Mouse (Mus musculus) stomach, embryonic 16.5 days (tissue): ENCODE measurements around the gene Satb1. TPM values are rescaled to one million over a fixed set of nuclear protein-coding genes. Genes with fewer than 3 reads are reported as not detected.

Experiments
- ATAC-seq: fragments of 200-750 bp; cut with Nextera tagmentation; 2 replicates; pipeline ENCODE4 v1.8.0; 2017; ENCODE audit warnings: moderate number of reproducible peaks, moderate TSS enrichment; ENCODE audit not compliant: insufficient read depth, low FRiP score
- H3K27ac ChIP-seq: fragments of 300-500 bp; sonication (generic); 2 replicates; pipeline ENCODE4 v1.5.1; 2014; ENCODE audit warnings: low read length
- H3K27me3 ChIP-seq: fragments of 300-500 bp; sonication (generic); 2 replicates; pipeline ENCODE4 v1.6.1; 2014; ENCODE audit warnings: low read length, control low read depth, mixed read lengths; ENCODE audit not compliant: control insufficient read depth, insufficient read depth
- H3K36me3 ChIP-seq: fragments of 300-500 bp; sonication (generic); 2 replicates; pipeline ENCODE4 v1.6.1; 2014; ENCODE audit warnings: low read length; ENCODE audit not compliant: control insufficient read depth, insufficient read depth
- H3K4me1 ChIP-seq: fragments of 300-500 bp; sonication (generic); 2 replicates; pipeline ENCODE4 v1.6.1; 2014; ENCODE audit warnings: low read length, control low read depth, mixed read lengths; ENCODE audit not compliant: control insufficient read depth, insufficient read depth
- H3K4me2 ChIP-seq: fragments of 300-500 bp; sonication (generic); 2 replicates; pipeline ENCODE4 v1.6.1; 2014; ENCODE audit warnings: low read depth, low read length, mixed read lengths
- H3K4me3 ChIP-seq: fragments of 300-500 bp; sonication (generic); replicated peaks from 2 replicates; pipeline ENCODE4 v1.5.1; 2014; ENCODE audit warnings: mild to moderate bottlenecking, low read length
- H3K9ac ChIP-seq: fragments of 300-500 bp; sonication (generic); 2 replicates; pipeline ENCODE4 v1.6.1; 2014; ENCODE audit warnings: low read length
- H3K9me3 ChIP-seq: fragments of 300-500 bp; sonication (generic); replicated peaks from 2 replicates; pipeline ENCODE4 v1.6.1; 2016; ENCODE audit warnings: low read length, control low read depth; ENCODE audit not compliant: control insufficient read depth
- WGBS: fragments of 180-500 bp; shearing (Covaris S2); extraction: QIAGEN DNeasy Blood & Tissue Kit; methylation state at CpG from one replicate; pipeline ENCODE4 v1.1.7; 2014; 5-methylcytosine and 5-hydroxymethylcytosine counted together
- polyA plus RNA-seq: library from polyadenylated mRNA; unstranded; fragments of >200 nt; fragmentation: Nextera tagmentation; extraction: Ambion mirVana; gene quantifications from 2 replicates; pipeline ENCODE4 v1.2.1, GENCODE M21; 2015

Satb1 gene
- polyA plus RNA-seq, 1 experiment from 2014 or later, result 5.0 TPM

- Histone ChIP-seq H3K9me3 (no peaks in the 10 kb centered on the region), H3K4me1 (no peaks in the 10 kb centered on the region), H3K27me3 (no peaks in the 10 kb centered on the region), H3K36me3 (no peaks in the 10 kb centered on the region), H3K4me2 (no peak overlapping the region), H3K9ac (no peak overlapping the region), H3K4me3 (no peak overlapping the region), H3K27ac (no peak overlapping the region)
- 66% methylated on average over 3 of the region's 3 CpGs for WGBS
- no peak for ATAC-seq
Measured at GRCm38 (mm10) chr17:51855261-51855660, 22.2 kb upstream of the Satb1 start.

GRCm38 (mm10) chr17:51853952-51854351 lies 20.9 kb upstream of the Satb1 start:
- 66% methylated on average over 5 of the region's 5 CpGs for WGBS
- Histone ChIP-seq H3K4me3 (no peak overlapping the region), H3K27ac (no peak overlapping the region), H3K4me1 (no peaks in the 10 kb centered on the region), H3K36me3 (no peaks in the 10 kb centered on the region), H3K9me3 (no peaks in the 10 kb centered on the region), H3K27me3 (no peaks in the 10 kb centered on the region), H3K4me2 (no peak overlapping the region), H3K9ac (no peak overlapping the region)
- no peak for ATAC-seq

GRCm38 (mm10) chr17:51840596-51840995 lies 7.5 kb upstream of the Satb1 start:
- H3K4me2 ChIP-seq, result no peak overlapping the region
- no peaks in the 10 kb centered on the region for H3K4me1 ChIP-seq
- H3K9ac ChIP-seq, result no peak overlapping the region
- peaks cover 7% of the 10 kb centered on the region for H3K27me3 ChIP-seq
- WGBS, result 75% methylated on average over 6 of the region's 6 CpGs
- no peak overlapping the region for H3K27ac ChIP-seq
- no peak for ATAC-seq
- no peaks in the 10 kb centered on the region for H3K36me3 ChIP-seq
- H3K9me3 ChIP-seq, result no peaks in the 10 kb centered on the region
- no peak overlapping the region for H3K4me3 ChIP-seq

GRCm38 (mm10) chr17:51839484-51839883 lies 6.4 kb upstream of the Satb1 start:
- Histone ChIP-seq H3K4me2 (no peak overlapping the region), H3K9me3 (no peaks in the 10 kb centered on the region), H3K27ac (no peak overlapping the region), H3K4me1 (no peaks in the 10 kb centered on the region), H3K9ac (no peak overlapping the region), H3K27me3 (peaks cover 18% of the 10 kb centered on the region), H3K36me3 (no peaks in the 10 kb centered on the region), H3K4me3 (no peak overlapping the region)
- ATAC-seq, result no peak
- WGBS, result 88% methylated on average over 5 of the region's 5 CpGs

GRCm38 (mm10) chr17:51836901-51837300 lies 3.8 kb upstream of the Satb1 start:
- no peak overlapping the region for H3K9ac ChIP-seq
- H3K27me3 ChIP-seq, result peaks cover 31% of the 10 kb centered on the region
- no peak overlapping the region for H3K4me3 ChIP-seq
- 13% methylated on average over 1 of the region's 1 CpGs for WGBS
- H3K27ac ChIP-seq, result no peak overlapping the region
- H3K4me1 ChIP-seq, result peaks cover 3% of the 10 kb centered on the region
- no peak overlapping the region for H3K4me2 ChIP-seq
- ATAC-seq, result no peak
- H3K9me3 ChIP-seq, result no peaks in the 10 kb centered on the region
- H3K36me3 ChIP-seq, result no peaks in the 10 kb centered on the region

- Histone ChIP-seq H3K4me2 (no peak overlapping the region), H3K9ac (no peak overlapping the region), H3K4me3 (no peak overlapping the region), H3K9me3 (no peaks in the 10 kb centered on the region), H3K36me3 (no peaks in the 10 kb centered on the region), H3K27ac (no peak overlapping the region), H3K4me1 (peaks cover 8% of the 10 kb centered on the region), H3K27me3 (peaks cover 38% of the 10 kb centered on the region)
- WGBS, result 92% methylated on average over 5 of the region's 5 CpGs
- no peak for ATAC-seq
Measured at GRCm38 (mm10) chr17:51836243-51836642, 3.2 kb upstream of the Satb1 start.

GRCm38 (mm10) chr17:51833578-51834361 lies 680 bp upstream of the Satb1 start:
- Histone ChIP-seq H3K4me1 (peaks cover 8% of the 10 kb centered on the region), H3K4me2 (peak overlapping the region; percentile 99; the same call in 1 of the 2 replicates), H3K36me3 (no peaks in the 10 kb centered on the region), H3K27me3 (peaks cover 44% of the 10 kb centered on the region), H3K9me3 (no peaks in the 10 kb centered on the region), H3K27ac (no peak overlapping the region), H3K4me3 (no peak overlapping the region; the same call in 1 of the 2 replicates), H3K9ac (no peak overlapping the region)
- ATAC-seq, result no peak
- WGBS, result 3% methylated on average over 16 of the region's 16 CpGs

- Histone ChIP-seq H3K27me3 (peaks cover 52% of the 10 kb centered on the region), H3K36me3 (no peaks in the 10 kb centered on the region), H3K4me1 (peaks cover 8% of the 10 kb centered on the region), H3K4me3 (peak overlapping the region; percentile 66), H3K4me2 (peak overlapping the region; percentile 99), H3K9me3 (no peaks in the 10 kb centered on the region), H3K27ac (no peak overlapping the region), H3K9ac (peak overlapping the region; percentile 76)
- ATAC-seq, result peak; percentile 84
- under 1% methylated on average over 39 of the region's 66 CpGs for WGBS
Measured at GRCm38 (mm10) chr17:51832421-51832875, 642 bp downstream of the Satb1 start.

GRCm38 (mm10) chr17:51831702-51832420 lies 1.2 kb downstream of the Satb1 start:
- peak overlapping the region; percentile 76 for H3K9ac ChIP-seq
- H3K9me3 ChIP-seq, result no peaks in the 10 kb centered on the region
- peak overlapping the region; percentile 99 for H3K4me2 ChIP-seq
- peak overlapping the region; percentile 66 for H3K4me3 ChIP-seq
- no peaks in the 10 kb centered on the region for H3K36me3 ChIP-seq
- peaks cover 8% of the 10 kb centered on the region for H3K4me1 ChIP-seq
- WGBS, result 1% methylated on average over 57 of the region's 57 CpGs
- H3K27ac ChIP-seq, result no peak overlapping the region
- ATAC-seq, result no peak
- H3K27me3 ChIP-seq, result peaks cover 55% of the 10 kb centered on the region
